Mouse (Mus musculus): ENCODE data around the gene Plg.

Plg gene

GRCm38 (mm10) chr17:12377981-12378705 lies at the start of gene Plg:
TSS of gene Plg (plus strand) at chr17:12378608.
- no peak for DNase-seq

DNA sequence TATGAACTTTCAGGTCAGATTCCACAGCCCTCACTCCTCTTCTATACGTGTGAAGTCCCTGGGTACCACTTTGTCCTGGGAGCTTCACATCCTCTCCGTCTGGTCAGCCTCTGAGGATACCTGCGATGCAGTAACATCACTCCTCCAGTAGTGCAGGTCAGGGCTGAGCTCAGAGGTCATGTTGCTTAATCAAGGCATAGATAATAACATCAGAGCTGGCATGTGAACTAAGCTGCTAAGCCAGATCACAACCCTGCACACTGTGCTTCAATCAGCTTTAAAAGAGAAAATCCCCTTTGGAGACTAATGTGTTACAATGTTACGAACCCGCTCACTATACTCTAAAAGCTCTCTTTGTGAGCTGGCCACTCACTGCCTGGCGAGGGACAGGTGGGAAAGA lies 43.3 kb upstream of the Plg start:
- no peak for DNase-seq

GRCm38 (mm10) chr17:12336073-12336868 lies 42.1 kb upstream of the Plg start:
- no peak for DNase-seq

- no peak for DNase-seq
Observed at GRCm38 (mm10) chr17:12337156-12337555, 41.3 kb upstream of the Plg start.

- DNase-seq, result peak; percentile 50 to 63
Observed at GRCm38 (mm10) chr17:12343702-12344376, 34.6 kb upstream of the Plg start.

DNA sequence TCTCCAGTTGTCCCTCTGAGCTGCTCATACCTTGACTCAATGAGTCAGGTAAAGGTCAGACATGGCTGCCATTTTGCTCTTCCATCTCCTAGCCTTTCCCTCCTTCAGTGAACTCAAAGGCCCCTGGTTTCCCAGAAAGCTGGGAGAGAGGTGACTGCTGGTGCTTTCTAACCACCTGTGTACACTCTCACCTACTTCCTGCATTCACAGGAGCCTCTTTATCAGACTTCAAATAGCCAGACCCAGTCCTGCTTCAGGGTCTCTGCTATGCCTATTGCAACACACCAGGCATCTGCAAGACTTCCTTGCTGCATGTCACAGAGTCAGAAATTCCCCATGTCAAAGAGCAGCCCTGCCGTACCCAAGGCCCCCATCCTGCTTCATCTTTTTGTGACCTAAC lies 30.9 kb upstream of the Plg start:
- DNase-seq, result no peak

- DNase-seq, result no peak
Observed at GRCm38 (mm10) chr17:12351564-12351963, 26.8 kb upstream of the Plg start.

DNA sequence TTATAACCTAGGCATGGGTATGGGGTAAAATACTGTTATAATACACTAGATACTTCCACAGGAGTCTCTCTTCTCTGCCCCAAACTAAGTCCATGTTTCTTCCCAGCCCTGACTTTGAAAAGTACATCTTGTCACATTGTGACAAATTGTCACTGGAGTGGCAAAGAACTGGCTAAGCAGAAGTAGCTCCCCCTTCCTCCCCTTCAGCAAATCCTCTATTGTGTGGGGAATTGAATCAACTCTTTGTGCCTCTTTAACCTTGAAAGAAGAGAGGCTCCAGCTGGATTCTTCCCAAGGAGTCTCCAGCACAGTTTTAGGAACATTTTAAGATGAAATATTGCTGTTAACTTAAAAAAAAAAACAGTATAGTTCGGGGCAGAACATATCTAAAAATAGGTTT lies 25.6 kb upstream of the Plg start:
- DNase-seq, result no peak

DNA sequence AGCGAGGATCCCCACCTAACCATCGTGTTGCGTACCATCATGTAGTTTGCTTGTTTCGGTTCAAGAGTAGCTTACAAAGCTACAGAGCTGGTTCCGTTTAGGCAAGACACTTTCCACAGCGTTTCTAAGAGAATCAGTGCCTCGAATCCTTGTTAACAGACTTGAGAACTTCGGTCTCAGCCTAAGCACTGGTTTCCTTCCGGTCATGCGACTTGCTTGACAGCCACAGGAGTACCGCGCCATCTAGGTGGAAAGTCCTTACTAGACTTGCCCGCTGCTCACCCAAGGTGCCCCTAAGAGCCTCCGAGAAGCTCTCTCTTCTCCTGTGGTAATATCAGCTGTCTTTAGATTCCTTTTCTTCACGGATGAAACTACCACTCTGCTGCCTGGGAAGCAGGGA lies 18.5 kb upstream of the Plg start:
- DNase-seq, result no peak

GRCm38 (mm10) chr17:12363601-12364425 lies 14.6 kb upstream of the Plg start:
- no peak for DNase-seq

- peak; percentile 17 to 35 for DNase-seq
Observed at GRCm38 (mm10) chr17:12364426-12364735, 14.0 kb upstream of the Plg start.

DNA sequence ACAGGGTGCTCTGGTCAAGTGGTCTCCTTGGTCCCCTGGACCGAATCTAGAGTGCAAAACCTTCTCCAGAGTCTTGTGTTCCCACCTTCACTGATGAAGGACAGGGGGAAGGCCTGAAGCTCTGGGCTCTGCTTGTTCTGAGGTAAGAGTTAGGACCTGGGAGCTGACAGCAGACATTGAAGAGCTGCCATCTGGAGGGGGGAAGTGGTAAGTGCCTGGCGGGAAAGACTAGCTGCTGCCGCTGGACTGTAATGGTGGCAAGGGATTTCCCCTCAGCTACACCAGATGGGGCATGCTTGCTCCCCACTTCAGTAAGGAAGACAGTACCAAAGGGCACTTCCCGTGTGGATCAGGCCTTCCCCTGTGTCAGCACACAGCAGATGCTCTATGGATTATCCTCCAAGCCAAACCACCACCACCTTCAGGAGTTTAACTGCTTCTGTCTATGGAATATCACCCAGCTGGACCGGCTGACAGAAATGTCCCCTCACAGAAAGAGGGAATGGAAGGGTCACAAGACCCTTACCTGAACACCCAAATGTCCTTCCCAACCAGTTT lies 11.0 kb upstream of the Plg start:
- peak; percentile 84 for DNase-seq

- no peak for DNase-seq
Observed at GRCm38 (mm10) chr17:12369393-12369792, 9.0 kb upstream of the Plg start.

GRCm38 (mm10) chr17:12370289-12370688 lies 8.1 kb upstream of the Plg start:
- no peak for DNase-seq

GRCm38 (mm10) chr17:12371310-12371925 lies 7.0 kb upstream of the Plg start:
- peak; percentile 47 to 65 for DNase-seq

- DNase-seq, result peak; percentile 87 to 88
Observed at GRCm38 (mm10) chr17:12372021-12372420, 6.4 kb upstream of the Plg start.

GRCm38 (mm10) chr17:12373601-12374144 lies 4.7 kb upstream of the Plg start:
- DNase-seq, result no peak

GRCm38 (mm10) chr17:12380287-12380686 lies 1.9 kb downstream of the Plg start:
- DNase-seq, result no peak

DNA sequence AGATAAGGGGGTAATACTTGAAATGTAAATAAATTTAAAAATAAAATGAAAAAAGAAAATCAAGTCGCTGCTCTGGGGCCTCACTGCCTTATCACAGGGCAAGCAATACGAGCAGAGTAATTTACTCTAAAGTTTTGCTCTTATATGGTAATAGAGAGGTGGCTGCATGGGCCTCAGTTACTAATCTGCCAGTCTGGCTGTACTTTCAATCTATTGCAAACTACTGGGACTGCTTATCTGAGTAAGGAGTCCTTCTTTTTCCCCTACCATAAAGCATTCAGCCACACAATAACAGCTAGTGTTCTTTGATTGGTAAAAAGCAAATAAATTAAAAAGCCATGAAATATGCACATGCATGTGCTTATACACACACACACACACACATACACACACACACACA lies 3.2 kb downstream of the Plg start:
- no peak for DNase-seq

DNA sequence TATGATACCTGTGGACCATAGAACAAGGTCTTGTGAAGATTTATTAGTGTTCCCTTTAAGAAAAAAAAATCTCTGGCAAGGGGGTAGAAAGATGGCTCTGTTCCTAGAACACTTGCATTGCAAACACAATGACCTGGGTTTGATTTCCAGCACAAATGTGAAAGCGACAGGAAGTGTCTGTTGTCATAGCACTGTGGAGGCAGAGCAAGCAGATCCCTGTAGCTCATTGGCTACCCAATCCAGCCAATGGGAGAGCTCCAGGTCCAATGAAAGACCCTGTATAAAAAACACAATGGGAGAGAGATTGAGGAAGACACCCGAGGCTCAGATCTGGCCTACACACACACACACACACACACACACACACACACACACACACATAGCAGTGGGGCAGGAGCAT lies 4.1 kb downstream of the Plg start:
- DNase-seq, result no peak

DNA sequence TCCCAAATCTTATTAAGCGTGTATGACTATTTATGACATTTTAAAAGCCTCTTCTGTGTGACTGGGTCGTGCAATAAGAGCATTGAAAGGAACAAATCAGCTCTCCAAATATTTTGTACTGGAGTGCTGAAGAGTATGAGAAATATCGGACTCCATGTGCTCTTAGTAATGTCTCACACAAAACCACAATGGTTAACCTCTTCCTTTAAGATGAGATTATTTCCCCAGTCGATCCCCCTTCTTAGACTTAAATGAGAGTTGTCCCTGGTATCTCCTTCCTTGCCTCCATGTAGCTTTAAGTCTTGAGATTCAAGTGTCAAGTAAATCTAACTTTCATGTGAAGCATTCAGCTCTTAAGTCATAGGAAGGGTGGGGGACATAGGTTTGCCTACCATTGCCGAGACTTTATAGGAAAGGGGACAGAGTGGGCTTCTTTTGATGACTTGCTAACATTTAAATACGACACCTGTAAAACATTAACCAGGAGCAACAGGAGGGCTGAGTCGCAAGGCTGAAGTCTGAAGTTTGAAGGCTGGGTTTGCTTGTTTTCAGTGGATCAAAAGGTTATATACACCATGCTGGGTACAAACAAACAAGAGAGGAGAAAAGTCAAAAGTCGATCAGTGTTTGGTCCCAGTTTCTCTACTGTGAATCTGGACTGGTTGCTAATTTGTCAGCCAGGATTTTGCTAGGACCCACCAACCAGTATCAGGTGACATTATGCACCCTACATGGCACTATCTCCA lies 6.8 kb downstream of the Plg start:
- no peak for DNase-seq

Data from cerebellum, postnatal 10 days (tissue).